Mouse (Mus musculus): Measurements from ENCODE around the gene Slc6a18. TPM values are rescaled to one million over a fixed set of nuclear protein-coding genes. Genes with fewer than 3 reads are reported as not detected.

Slc6a18 gene
- total and polyA plus RNA-seq, 3 experiments: not detected

GRCm38 (mm10) chr13:73718225-73718624 lies 40.4 kb upstream of the Slc6a18 start:
- TF ChIP-seq CTCF (IDR thresholded peaks at IDR 0.05 in 2 of 3, conservative IDR thresholded peaks at IDR 0.05 in 1 of 3; ENCODE audit: control insufficient read depth in 1 of 3, insufficient read depth in 1 of 3, low read depth in 2 of 3, low read length in 3 of 3, poor library complexity in 1 of 3, severe bottlenecking in 1 of 3): peak; percentile 76 to 99 (median 91)
- TF ChIP-seq ZC3H11A (IDR thresholded peaks at IDR 0.05; ENCODE audit: low read depth, low read length): peak; percentile 85
- TF ChIP-seq KAT2A (conservative IDR thresholded peaks at IDR 0.05; ENCODE audit: low read depth, low read length): no peak
- peak; percentile 17; the same call in 1 of the 2 replicates for TF ChIP-seq MAX (IDR thresholded peaks at IDR 0.05; ENCODE audit: low read length)
- TF ChIP-seq RAD21 (IDR thresholded peaks at IDR 0.05; ENCODE audit: low read depth, low read length): peak; percentile 95
- TF ChIP-seq POLR2A (IDR thresholded peaks at IDR 0.05; ENCODE audit: control insufficient read depth in 1 of 2, insufficient read depth in 1 of 2, low read depth in 1 of 2, low read length in 2 of 2, poor library complexity in 1 of 2): no peak
- peak; percentile 90 for TF ChIP-seq SMC3 (IDR thresholded peaks at IDR 0.05; ENCODE audit: low read depth, low read length)
- H3K4me1 ChIP-seq (ENCODE audit: control insufficient read depth in 1 of 2, insufficient read depth in 2 of 2, low read length in 2 of 2): peaks cover 0 to 9% of the 10 kb centered on the region in 2 experiments; a peak in 3 of 4 replicates
- H3K79me2 ChIP-seq (ENCODE audit: control insufficient read depth, insufficient read depth, low read length, poor library complexity): no peaks in the 10 kb centered on the region
- no peak overlapping the region for H3K9ac ChIP-seq (ENCODE audit: control insufficient read depth, low read depth, low read length, poor library complexity, severe bottlenecking)
- DNase-seq (ENCODE audit: low read depth, low spot score): peak; percentile 87
- H3K4me3 ChIP-seq (ENCODE audit: control insufficient read depth in 1 of 2, insufficient read depth in 1 of 2, low read depth in 2 of 2, low read length in 2 of 2): no peak overlapping the region
- peaks cover 0 to 9% of the 10 kb centered on the region in 2 experiments; a peak in 1 of 4 replicates for H3K36me3 ChIP-seq (ENCODE audit: control insufficient read depth in 1 of 2, insufficient read depth in 2 of 2, low read length in 2 of 2)
- H3K9me3 ChIP-seq (replicated peaks; ENCODE audit: insufficient read depth, low read length): no peaks in the 10 kb centered on the region
- H3K27me3 ChIP-seq (ENCODE audit: control insufficient read depth in 1 of 2, insufficient read depth in 2 of 2, low read length in 2 of 2): no peaks in the 10 kb centered on the region; a peak in 1 of 4 replicates
- H3K27ac ChIP-seq (ENCODE audit: control insufficient read depth, low read depth, low read length): no peak overlapping the region

DNA sequence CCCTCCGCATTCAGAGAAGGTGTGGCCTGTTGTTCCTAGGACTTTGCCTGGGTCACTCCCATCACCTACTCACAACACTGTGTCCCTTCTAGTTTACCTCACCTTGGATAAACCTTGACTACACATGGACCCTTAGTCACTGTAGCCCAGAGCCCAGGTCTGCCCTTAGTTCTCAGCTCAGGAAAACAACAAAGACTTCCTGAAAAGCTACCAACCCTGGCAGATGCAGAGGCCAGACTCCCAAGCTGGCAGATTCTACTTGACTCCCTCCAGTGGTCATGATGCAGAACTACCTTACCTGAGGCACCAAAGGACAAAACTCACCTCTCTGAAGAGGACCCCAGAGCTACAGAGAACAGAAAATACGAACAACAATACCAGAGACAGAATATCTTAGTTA lies 36.2 kb upstream of the Slc6a18 start:
- Histone ChIP-seq H3K9me3 (replicated peaks; ENCODE audit: insufficient read depth, low read length) (no peaks in the 10 kb centered on the region), H3K27me3 (ENCODE audit: control insufficient read depth in 1 of 2, insufficient read depth in 2 of 2, low read length in 2 of 2) (peaks cover 4 to 7% of the 10 kb centered on the region in 2 experiments; a peak in 3 of 4 replicates), H3K4me3 (ENCODE audit: control insufficient read depth in 1 of 2, insufficient read depth in 1 of 2, low read depth in 2 of 2, low read length in 2 of 2) (no peak overlapping the region), H3K27ac (ENCODE audit: control insufficient read depth, low read depth, low read length) (no peak overlapping the region), H3K9ac (ENCODE audit: control insufficient read depth, low read depth, low read length, poor library complexity, severe bottlenecking) (no peak overlapping the region), H3K36me3 (ENCODE audit: control insufficient read depth in 1 of 2, insufficient read depth in 2 of 2, low read length in 2 of 2) (peaks cover 0 to 2% of the 10 kb centered on the region in 2 experiments; a peak in 1 of 4 replicates), H3K4me1 (ENCODE audit: control insufficient read depth in 1 of 2, insufficient read depth in 2 of 2, low read length in 2 of 2) (no peaks in the 10 kb centered on the region), H3K79me2 (ENCODE audit: control insufficient read depth, insufficient read depth, low read length, poor library complexity) (no peaks in the 10 kb centered on the region)
- peak; percentile 34 to 58 (median 52) for TF ChIP-seq CTCF (IDR thresholded peaks at IDR 0.05 in 2 of 3, conservative IDR thresholded peaks at IDR 0.05 in 1 of 3; ENCODE audit: control insufficient read depth in 1 of 3, insufficient read depth in 1 of 3, low read depth in 2 of 3, low read length in 3 of 3, poor library complexity in 1 of 3, severe bottlenecking in 1 of 3)
- no peak for TF ChIP-seq GATA1 (IDR thresholded peaks at IDR 0.05; ENCODE audit: low read depth, low read length)
- peak; percentile 30 for TF ChIP-seq RAD21 (IDR thresholded peaks at IDR 0.05; ENCODE audit: low read depth, low read length)
- TF ChIP-seq SMC3 (IDR thresholded peaks at IDR 0.05; ENCODE audit: low read depth, low read length): peak; percentile 70
- peak; percentile 48 for DNase-seq (ENCODE audit: low read depth, low spot score)

DNA sequence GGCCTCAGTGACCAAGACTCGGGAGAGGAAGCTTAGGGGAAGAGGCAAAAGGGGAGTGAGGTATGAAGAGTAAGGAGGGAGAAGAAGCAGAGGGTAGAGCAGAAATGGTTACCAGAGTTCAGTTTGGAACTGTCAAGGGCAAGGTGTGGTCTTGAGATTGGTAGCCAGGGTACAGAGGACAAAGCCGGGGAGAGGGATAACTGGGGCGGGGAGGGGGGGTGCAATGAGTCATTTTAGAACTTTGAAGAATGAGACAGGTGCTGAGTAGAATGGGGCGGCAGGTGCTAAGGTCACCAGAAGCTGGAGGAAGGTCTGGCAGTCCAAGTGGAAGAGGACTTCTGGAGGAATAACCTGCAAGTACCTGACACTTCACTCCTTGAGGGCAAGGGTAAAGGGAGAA lies 35.4 kb upstream of the Slc6a18 start:
- no peaks in the 10 kb centered on the region for H3K9me3 ChIP-seq (replicated peaks; ENCODE audit: insufficient read depth, low read length)
- TF ChIP-seq ZC3H11A (IDR thresholded peaks at IDR 0.05; ENCODE audit: low read depth, low read length): no peak
- no peak for TF ChIP-seq TBP (IDR thresholded peaks at IDR 0.05; ENCODE audit: low read depth, low read length)
- no peak for TF ChIP-seq RAD21 (IDR thresholded peaks at IDR 0.05; ENCODE audit: low read depth, low read length)
- TF ChIP-seq TAL1 (IDR thresholded peaks at IDR 0.05; ENCODE audit: low read length): no peak
- TF ChIP-seq MAZ (IDR thresholded peaks at IDR 0.05; ENCODE audit: low read depth, low read length): no peak
- TF ChIP-seq UBTF (IDR thresholded peaks at IDR 0.05; ENCODE audit: borderline replicate concordance, insufficient read depth, low read depth, low read length): no peak
- no peak for TF ChIP-seq POLR2AphosphoS2 (IDR thresholded peaks at IDR 0.05; ENCODE audit: low read length)
- TF ChIP-seq MAFK (IDR thresholded peaks at IDR 0.05; ENCODE audit: borderline replicate concordance, low read depth, low read length): no peak
- TF ChIP-seq SMC3 (IDR thresholded peaks at IDR 0.05; ENCODE audit: low read depth, low read length): no peak
- H3K27ac ChIP-seq (ENCODE audit: control insufficient read depth, low read depth, low read length): no peak overlapping the region
- H3K36me3 ChIP-seq (ENCODE audit: control insufficient read depth in 1 of 2, insufficient read depth in 2 of 2, low read length in 2 of 2): no peaks in the 10 kb centered on the region
- no peaks in the 10 kb centered on the region for H3K4me1 ChIP-seq (ENCODE audit: control insufficient read depth in 1 of 2, insufficient read depth in 2 of 2, low read length in 2 of 2)
- H3K4me3 ChIP-seq (ENCODE audit: control insufficient read depth in 1 of 2, insufficient read depth in 1 of 2, low read depth in 2 of 2, low read length in 2 of 2): no peak overlapping the region
- no peak overlapping the region for H3K9ac ChIP-seq (ENCODE audit: control insufficient read depth, low read depth, low read length, poor library complexity, severe bottlenecking)
- H3K79me2 ChIP-seq (ENCODE audit: control insufficient read depth, insufficient read depth, low read length, poor library complexity): no peaks in the 10 kb centered on the region
- H3K27me3 ChIP-seq (ENCODE audit: control insufficient read depth in 1 of 2, insufficient read depth in 2 of 2, low read length in 2 of 2): peaks cover 4 to 9% of the 10 kb centered on the region in 2 experiments; a peak in 3 of 4 replicates
- no peak for DNase-seq (ENCODE audit: low read depth, low spot score)

Data from MEL (cell line).